Mouse (Mus musculus) liver, embryonic 12.5 days (tissue): Measurements from ENCODE around the gene Ddx23. TPM values are rescaled to one million over a fixed set of nuclear protein-coding genes. Genes with fewer than 3 reads are reported as not detected.
A peak's percentile ranks its signal among the peaks of the same experiment; 100 is the strongest.

Experiments used
- ATAC-seq: fragments of 200-750 bp; cut with Nextera tagmentation; 2 replicates; pipeline ENCODE4 v1.8.0; 2017; ENCODE audit warnings: moderate number of reproducible peaks, mild to moderate bottlenecking, moderate library complexity
- H3K27ac ChIP-seq: fragments of 300-500 bp; sonication (generic); 2 replicates; pipeline ENCODE4 v1.5.1; 2016; ENCODE audit warnings: mild to moderate bottlenecking
- H3K27me3 ChIP-seq: fragments of 300-500 bp; sonication (generic); replicated peaks from 2 replicates; pipeline ENCODE4 v1.6.1; 2016; ENCODE audit warnings: mild to moderate bottlenecking, moderate library complexity
- H3K36me3 ChIP-seq: fragments of 300-500 bp; sonication (generic); 2 replicates; pipeline ENCODE4 v1.6.1; 2016; ENCODE audit warnings: mild to moderate bottlenecking, moderate library complexity
- H3K4me1 ChIP-seq: fragments of 300-500 bp; sonication (generic); 2 replicates; pipeline ENCODE4 v1.6.1; 2016
- H3K4me2 ChIP-seq: fragments of 300-500 bp; sonication (generic); 2 replicates; pipeline ENCODE4 v1.6.1; 2016; ENCODE audit warnings: mild to moderate bottlenecking, moderate library complexity
- H3K4me3 ChIP-seq: fragments of 300-500 bp; sonication (generic); 2 replicates; pipeline ENCODE4 v1.5.1; 2016; ENCODE audit warnings: mild to moderate bottlenecking, moderate library complexity
- H3K9ac ChIP-seq: fragments of 300-500 bp; sonication (generic); 2 replicates; pipeline ENCODE4 v1.6.1; 2016; ENCODE audit warnings: mild to moderate bottlenecking, moderate library complexity
- H3K9me3 ChIP-seq: fragments of 300-500 bp; sonication (generic); replicated peaks from 2 replicates; pipeline ENCODE4 v1.6.1; 2016; ENCODE audit warnings: mild to moderate bottlenecking, moderate library complexity
- WGBS: fragments of 180-500 bp; shearing (Covaris S2); methylation state at CpG from one replicate; pipeline ENCODE4 v1.1.7; 2016; ENCODE audit not compliant: insufficient replicate concordance; 5-methylcytosine and 5-hydroxymethylcytosine counted together
- polyA plus RNA-seq: library from polyadenylated mRNA; unstranded; fragments of >200 nt; fragmentation: Nextera tagmentation; extraction: Ambion mirVana; gene quantifications from 2 replicates; pipeline ENCODE4 v1.2.1, GENCODE M21; 2016

Ddx23 gene
- polyA plus RNA-seq, 1 experiment from 2014 or later: 16.2 TPM

DNA sequence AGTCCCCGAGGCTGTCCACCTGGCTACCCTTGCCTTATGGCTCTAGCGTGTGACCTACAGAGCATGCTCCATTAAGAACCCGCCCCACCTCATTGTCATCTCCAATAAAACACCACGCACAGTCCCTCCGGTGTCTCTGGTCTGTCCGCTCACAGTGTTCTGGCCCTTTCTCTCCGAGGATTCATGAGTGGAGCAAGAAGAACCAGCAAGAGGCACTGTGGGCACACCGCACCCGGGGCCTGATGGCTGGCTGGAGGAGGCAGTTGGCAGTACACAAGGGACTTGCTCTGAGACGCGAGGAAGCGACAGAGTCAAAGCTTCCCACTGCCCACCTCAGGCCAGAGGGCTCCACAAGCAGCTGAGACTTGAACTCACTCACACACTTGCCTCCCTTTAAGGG, 18.3 kb downstream of the Ddx23 start:
- Histone ChIP-seq H3K4me3 (no peak overlapping the region), H3K9ac (no peak overlapping the region), H3K27me3 (peaks cover 25% of the 10 kb centered on the region), H3K4me2 (no peak overlapping the region), H3K27ac (no peak overlapping the region), H3K36me3 (peaks cover 64% of the 10 kb centered on the region), H3K4me1 (no peaks in the 10 kb centered on the region), H3K9me3 (no peaks in the 10 kb centered on the region)
- no peak for ATAC-seq
- WGBS: 82% methylated on average over 12 of the region's 12 CpGs

DNA sequence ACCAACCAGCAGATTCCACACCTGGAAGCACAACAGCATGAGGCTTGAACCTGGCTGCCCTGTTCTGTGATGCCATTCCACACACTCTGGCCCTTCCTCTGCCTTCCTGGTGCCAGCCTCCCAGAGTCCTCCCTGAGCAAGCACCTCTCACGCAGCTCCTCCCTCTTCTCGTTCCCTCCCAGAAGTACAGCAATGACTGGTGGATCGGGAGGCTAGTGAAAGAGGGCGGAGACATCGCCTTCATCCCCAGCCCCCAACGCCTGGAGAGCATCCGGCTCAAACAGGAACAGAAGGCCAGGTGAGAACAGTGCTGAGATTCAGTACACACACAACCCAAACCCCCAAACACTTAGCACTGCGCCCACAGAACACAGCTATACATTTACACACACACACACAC, 22.5 kb downstream of the Ddx23 start:
- Histone ChIP-seq H3K36me3 (peaks cover 22% of the 10 kb centered on the region), H3K4me1 (peaks cover 5% of the 10 kb centered on the region), H3K4me2 (no peak overlapping the region), H3K27me3 (peaks cover 66% of the 10 kb centered on the region), H3K27ac (no peak overlapping the region), H3K9ac (no peak overlapping the region), H3K9me3 (no peaks in the 10 kb centered on the region), H3K4me3 (no peak overlapping the region)
- 22% methylated on average over 8 of the region's 8 CpGs for whole genome bisulfite sequencing
- ATAC-seq: no peak

DNA sequence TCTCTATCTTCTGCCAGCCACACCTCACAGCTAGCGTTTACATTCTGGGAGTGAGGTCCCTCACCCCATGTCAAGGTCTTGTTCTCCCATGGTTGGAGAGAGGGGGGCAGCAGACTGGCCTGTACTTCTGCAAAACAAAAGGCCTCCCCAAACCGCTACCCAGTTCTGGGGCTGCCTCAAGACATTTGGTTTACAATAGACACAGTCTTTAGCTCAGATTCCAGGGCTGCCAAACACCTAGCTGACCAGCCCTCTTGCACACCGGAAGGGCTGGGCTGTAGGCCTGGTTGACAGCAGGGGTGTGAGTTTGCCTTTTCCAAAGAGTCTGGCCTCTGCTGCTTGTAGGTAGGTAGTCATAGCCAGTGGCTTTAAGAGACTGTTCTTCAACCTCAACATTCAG, 25.5 kb downstream of the Ddx23 start:
- Histone ChIP-seq H3K9ac (no peak overlapping the region), H3K27ac (no peak overlapping the region), H3K27me3 (peaks cover 96% of the 10 kb centered on the region), H3K9me3 (no peaks in the 10 kb centered on the region), H3K4me3 (no peak overlapping the region), H3K4me2 (no peak overlapping the region), H3K36me3 (no peaks in the 10 kb centered on the region), H3K4me1 (peaks cover 33% of the 10 kb centered on the region)
- 39% methylated on average over 3 of the region's 3 CpGs for WGBS
- no peak for ATAC-seq

DNA sequence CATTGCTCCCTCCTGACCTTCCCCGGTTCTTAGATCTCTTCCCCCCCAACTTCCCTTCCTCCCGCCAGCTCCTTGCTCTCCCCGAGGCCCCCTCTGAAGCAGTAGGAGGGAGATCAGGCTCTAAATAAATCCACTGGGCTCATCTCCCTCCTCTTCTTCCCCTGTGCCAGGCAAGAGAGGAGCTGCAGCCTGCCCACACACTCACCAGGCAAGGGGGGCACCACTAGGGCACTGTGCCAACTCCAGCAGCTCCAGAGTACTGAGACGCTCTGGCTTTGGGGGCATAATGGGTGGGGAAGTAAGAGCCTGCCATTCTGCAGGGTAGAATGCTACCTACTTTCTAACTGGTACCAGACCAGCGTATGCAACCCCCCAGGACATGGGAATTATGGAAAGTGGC, 26.2 kb downstream of the Ddx23 start:
- WGBS: 48% methylated on average over 5 of the region's 5 CpGs
- no peak for ATAC-seq
- no peaks in the 10 kb centered on the region for H3K36me3 ChIP-seq
- no peak overlapping the region for H3K9ac ChIP-seq
- H3K9me3 ChIP-seq: no peaks in the 10 kb centered on the region
- peaks cover 98% of the 10 kb centered on the region for H3K27me3 ChIP-seq
- no peak overlapping the region for H3K4me2 ChIP-seq
- H3K4me3 ChIP-seq: no peak overlapping the region
- no peak overlapping the region for H3K27ac ChIP-seq
- peaks cover 40% of the 10 kb centered on the region for H3K4me1 ChIP-seq

DNA sequence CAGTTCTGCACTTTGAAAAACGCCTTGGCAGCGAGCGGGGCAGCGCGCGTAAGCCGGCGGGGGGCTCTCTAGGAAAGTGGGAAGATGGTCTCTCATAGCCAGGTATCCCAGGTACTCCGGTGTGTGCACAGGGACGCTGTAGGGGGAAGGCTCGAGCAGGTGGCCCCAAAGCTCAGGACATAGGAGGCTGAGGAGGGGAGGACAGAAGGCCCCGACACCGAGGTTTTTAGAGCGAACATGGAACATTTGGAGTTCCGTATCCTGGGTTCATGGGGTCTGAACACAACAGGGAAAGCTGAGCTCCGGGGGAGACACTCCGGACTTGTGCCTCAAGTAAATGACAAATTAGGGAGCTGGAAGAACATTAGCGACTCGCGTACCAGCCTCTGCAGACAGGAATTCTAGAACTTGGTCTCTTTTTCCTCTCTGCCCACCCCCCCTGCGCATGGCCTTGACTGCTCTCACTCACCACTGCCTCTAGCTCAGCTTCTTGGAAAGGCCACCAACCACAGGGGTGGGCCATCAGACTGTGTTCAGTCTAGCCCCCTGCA, 27.3 kb downstream of the Ddx23 start:
- Histone ChIP-seq H3K4me3 (peak overlapping the region; percentile 66), H3K4me2 (peak overlapping the region; percentile 94), H3K36me3 (no peaks in the 10 kb centered on the region), H3K4me1 (peaks cover 46% of the 10 kb centered on the region), H3K9me3 (no peaks in the 10 kb centered on the region), H3K27me3 (peaks cover 98% of the 10 kb centered on the region), H3K9ac (peak overlapping the region; percentile 60; the same call in 1 of the 2 replicates), H3K27ac (no peak overlapping the region)
- ATAC-seq: no peak
- WGBS: 3% methylated on average over 21 of the region's 21 CpGs

DNA sequence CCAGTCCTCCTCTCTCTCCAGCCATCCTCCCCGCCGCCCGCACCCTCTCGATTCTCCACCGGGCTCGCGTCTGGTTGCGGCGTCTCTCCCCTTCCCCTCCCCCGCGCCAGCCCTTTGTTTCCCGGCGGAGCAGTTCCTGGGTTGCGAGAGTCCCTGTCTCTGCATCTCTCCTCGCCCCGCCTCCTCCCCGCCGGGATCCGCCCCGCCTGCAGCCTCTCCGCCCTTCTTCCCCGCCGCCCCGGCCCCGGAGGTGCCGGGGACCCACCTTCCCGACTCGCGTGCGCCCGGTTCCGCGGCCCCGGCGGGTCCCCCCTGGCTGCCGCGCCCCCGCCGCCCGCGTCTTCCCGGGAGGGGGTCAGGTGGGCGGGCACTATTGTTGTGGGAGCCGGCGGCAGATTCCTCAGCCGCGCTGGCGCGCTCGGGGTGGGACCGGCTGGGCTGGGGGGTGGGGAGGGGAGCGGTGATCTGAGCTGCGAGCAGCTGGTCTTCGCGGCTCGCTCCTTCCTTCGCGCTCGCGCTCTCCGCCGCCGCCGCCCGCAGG, 28.1 kb downstream of the Ddx23 start:
- H3K4me2 ChIP-seq: peak overlapping the region; percentile 94
- peaks cover 46% of the 10 kb centered on the region for H3K4me1 ChIP-seq
- no peak; the same call in 1 of the 2 replicates for ATAC-seq
- peaks cover 98% of the 10 kb centered on the region for H3K27me3 ChIP-seq
- no peaks in the 10 kb centered on the region for H3K9me3 ChIP-seq
- no peak overlapping the region for H3K27ac ChIP-seq
- H3K4me3 ChIP-seq: peak overlapping the region; percentile 66
- H3K9ac ChIP-seq: peak overlapping the region; percentile 60
- WGBS: 2% methylated on average over 53 of the region's 65 CpGs
- no peaks in the 10 kb centered on the region for H3K36me3 ChIP-seq

DNA sequence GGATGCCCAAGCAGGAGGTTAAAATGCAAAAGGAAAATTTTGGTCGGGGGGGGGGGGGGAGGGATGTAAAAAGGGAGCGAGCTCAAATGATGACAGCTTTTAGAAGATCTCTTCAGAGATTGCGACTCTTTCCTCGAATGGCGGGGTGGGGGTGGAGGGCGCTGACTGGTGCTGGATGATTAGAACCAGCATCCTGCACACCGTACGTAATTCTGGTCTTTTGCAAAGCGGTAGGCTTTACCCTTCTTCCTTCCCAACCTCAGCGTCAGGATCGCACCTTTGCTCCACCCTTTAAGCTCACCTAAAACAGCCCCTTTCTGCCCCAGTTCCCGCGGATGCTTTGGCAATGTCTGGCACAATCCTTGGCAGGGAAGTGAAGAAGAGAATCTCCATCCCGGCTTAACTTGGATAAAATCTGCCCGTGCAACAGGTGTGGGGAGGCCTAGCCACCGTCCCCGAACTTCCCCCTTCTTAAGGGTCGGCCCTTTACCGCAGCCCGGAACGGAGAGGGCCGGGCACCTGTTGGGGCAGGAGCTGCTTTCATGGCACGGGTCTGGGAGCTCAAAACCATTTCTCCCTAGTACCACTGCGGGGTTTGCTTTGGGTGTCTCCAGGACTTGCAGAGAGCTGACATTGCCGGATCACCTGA, 28.7 kb downstream of the Ddx23 start:
- H3K9me3 ChIP-seq: no peaks in the 10 kb centered on the region
- peaks cover 98% of the 10 kb centered on the region for H3K27me3 ChIP-seq
- H3K4me3 ChIP-seq: peak overlapping the region; percentile 66
- no peak overlapping the region for H3K9ac ChIP-seq
- 2% methylated on average over 25 of the region's 25 CpGs for WGBS
- ATAC-seq: no peak
- H3K27ac ChIP-seq: no peak overlapping the region
- peaks cover 48% of the 10 kb centered on the region for H3K4me1 ChIP-seq
- peak overlapping the region; percentile 94 for H3K4me2 ChIP-seq
- no peaks in the 10 kb centered on the region for H3K36me3 ChIP-seq

DNA sequence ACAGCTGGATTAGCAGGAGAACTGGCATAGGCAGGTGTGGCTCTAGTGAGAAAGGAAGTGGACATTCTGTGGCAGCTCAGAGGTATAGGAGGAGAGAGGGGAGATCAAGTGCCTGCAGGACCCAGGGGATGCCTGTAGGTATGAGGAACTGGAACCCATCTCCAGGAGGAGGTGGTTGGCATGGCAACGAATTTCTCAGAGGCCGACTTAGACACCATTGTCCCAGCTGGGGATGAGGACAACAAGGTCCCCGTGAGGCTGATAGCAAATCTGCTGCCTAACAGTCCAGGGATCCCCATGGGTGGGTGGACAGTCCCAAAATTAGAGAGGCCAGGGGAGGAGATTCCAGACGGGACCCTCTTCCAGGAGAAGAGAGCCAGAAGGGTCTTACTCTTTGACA, 29.8 kb downstream of the Ddx23 start:
- H3K9me3 ChIP-seq: no peaks in the 10 kb centered on the region
- H3K4me2 ChIP-seq: peak overlapping the region; percentile 94
- H3K4me3 ChIP-seq: peak overlapping the region; percentile 26; the same call in 1 of the 2 replicates
- H3K9ac ChIP-seq: no peak overlapping the region
- peaks cover 55% of the 10 kb centered on the region for H3K4me1 ChIP-seq
- 1% methylated on average over 4 of the region's 4 CpGs for WGBS
- ATAC-seq: no peak
- H3K27ac ChIP-seq: no peak overlapping the region
- peaks cover 100% of the 10 kb centered on the region for H3K27me3 ChIP-seq
- H3K36me3 ChIP-seq: no peaks in the 10 kb centered on the region

DNA sequence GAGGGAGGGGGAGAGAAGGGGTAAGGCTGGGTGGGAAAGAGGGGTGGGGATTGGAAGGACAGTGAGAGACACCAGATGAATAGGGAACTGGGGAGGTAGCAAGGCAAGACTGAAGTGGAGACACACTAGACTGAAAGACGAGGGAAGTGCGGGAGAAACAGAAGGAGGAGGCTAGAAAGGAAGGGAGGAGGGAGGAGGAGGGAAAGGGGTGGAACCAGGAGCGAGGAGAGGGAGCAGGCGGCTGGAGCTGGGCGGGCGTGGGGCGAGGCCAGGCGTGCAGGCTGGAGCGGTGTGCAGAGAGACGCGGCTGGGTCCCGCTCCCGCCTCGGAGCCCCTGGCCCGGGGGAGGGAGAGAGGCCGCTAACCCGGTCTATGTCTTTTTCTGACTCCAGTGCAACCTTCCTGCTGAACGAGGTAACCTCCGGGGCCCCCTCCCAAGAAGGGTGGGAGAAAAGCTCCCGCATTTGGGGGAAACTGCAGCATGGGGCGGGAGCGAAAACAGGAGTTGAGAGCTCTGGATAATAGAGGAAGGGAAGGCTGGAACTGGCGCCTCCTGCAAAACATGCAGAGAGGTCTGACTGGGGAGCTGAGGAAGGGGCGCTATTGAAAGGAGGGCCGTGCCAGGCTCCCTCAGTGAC, 30.5 kb downstream of the Ddx23 start:
- Histone ChIP-seq H3K4me2 (peak overlapping the region; percentile 94), H3K27me3 (peaks cover 100% of the 10 kb centered on the region), H3K4me1 (peaks cover 55% of the 10 kb centered on the region), H3K36me3 (no peaks in the 10 kb centered on the region), H3K9ac (no peak overlapping the region), H3K27ac (no peak overlapping the region), H3K9me3 (no peaks in the 10 kb centered on the region), H3K4me3 (peak overlapping the region; percentile 26)
- ATAC-seq: no peak
- WGBS: 1% methylated on average over 25 of the region's 25 CpGs

DNA sequence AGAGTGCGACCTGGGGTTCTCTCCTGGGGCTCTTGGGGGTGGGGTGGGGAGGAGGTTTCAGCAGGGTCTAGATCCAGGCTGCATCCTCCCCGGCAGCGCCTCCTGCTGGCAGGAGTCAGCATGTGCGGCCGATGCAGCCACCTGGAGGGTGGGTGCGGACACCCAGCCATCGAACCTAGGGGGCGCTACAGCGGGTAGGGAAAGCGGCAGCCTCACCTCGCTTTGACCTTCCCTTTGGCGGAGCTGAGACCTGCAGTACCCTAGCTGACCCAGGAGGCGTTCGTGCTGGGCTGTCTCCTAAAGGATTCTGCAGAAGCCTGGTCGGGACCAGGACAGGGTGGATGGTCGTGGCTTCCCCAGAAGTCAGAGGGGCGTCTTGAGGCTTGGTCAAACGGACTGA, 31.2 kb downstream of the Ddx23 start:
- Histone ChIP-seq H3K4me1 (peaks cover 55% of the 10 kb centered on the region), H3K27me3 (peaks cover 100% of the 10 kb centered on the region), H3K9me3 (0 out of 2 replicates have a peak, but pooled peaks cover 4% of the 10 kb centered on the region), H3K4me3 (peak overlapping the region; percentile 26; the same call in 1 of the 2 replicates), H3K27ac (no peak overlapping the region), H3K36me3 (no peaks in the 10 kb centered on the region), H3K9ac (no peak overlapping the region), H3K4me2 (peak overlapping the region; percentile 94)
- peak; percentile 35 for ATAC-seq
- 2% methylated on average over 18 of the region's 18 CpGs for WGBS

DNA sequence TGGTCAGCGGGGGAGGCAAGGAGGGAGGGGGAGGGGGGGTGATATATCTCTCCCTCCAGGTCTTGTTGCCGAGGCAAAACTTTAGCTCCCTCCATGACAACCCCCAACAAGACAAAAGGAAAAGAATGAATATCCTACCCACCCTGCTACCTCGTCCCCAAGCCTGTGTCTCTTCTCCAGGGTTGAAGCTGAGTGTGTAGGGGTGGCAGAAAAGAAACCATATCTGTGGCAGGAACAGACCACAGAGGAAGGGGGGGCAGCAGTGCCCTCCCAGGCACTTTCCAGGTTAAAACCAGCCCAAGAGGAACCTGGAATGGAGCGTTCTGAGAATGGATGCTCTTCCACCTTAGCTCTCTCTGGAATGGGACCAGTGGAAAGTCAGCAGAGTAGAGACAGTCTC, 32.2 kb downstream of the Ddx23 start, which contains the start of gene Cacnb3:
Gene Cacnb3 (plus strand): TSS at position 301 of the 400 bp plus-strand sequence.
- Histone ChIP-seq H3K4me3 (peak within 1 kb of the TSS; percentile 26; the same call in 1 of the 2 replicates), H3K27me3 (peaks cover 100% of the 10 kb centered on the region), H3K36me3 (no peaks in the 10 kb centered on the region), H3K9ac (no peak within 1 kb of the TSS), H3K9me3 (0 out of 2 replicates have a peak, but pooled peaks cover 4% of the 10 kb centered on the region), H3K4me1 (peaks cover 54% of the 10 kb centered on the region), H3K4me2 (peak within 1 kb of the TSS; percentile 94), H3K27ac (no peak within 1 kb of the TSS)
- 27% methylated on average over 4 of the region's 4 CpGs for WGBS
- ATAC-seq: no peak

DNA sequence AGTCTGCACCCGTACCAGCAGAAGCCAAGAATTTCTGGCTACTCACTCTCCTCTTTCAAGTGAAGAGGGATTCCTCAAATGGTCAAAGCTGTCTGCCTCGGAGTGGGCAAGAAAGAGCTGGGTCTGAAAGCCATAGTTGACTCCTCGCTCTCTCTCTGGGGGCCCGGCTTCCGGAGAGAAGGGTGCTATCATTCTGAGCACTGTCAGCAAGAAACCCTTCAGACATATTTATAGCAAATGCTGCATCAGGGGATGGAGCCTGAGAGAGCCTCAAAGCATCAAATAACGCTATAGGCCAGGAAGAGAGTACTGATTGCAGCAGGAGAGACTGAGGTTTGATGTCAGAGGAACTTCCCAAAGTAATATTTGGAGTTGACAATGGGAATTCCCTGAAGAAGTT, 33.2 kb downstream of the Ddx23 start:
- Histone ChIP-seq H3K27me3 (peaks cover 97% of the 10 kb centered on the region), H3K4me3 (no peak overlapping the region), H3K4me2 (no peak overlapping the region), H3K4me1 (peaks cover 44% of the 10 kb centered on the region), H3K9me3 (0 out of 2 replicates have a peak, but pooled peaks cover 4% of the 10 kb centered on the region), H3K36me3 (no peaks in the 10 kb centered on the region), H3K9ac (no peak overlapping the region), H3K27ac (no peak overlapping the region)
- WGBS: 37% methylated on average over 6 of the region's 6 CpGs
- no peak for ATAC-seq
